Mouse (Mus musculus) retina, postnatal 1 day (tissue): Measurements from ENCODE around the gene Spin1.
"Not testable (repeated sequence)": the region's sequence is repeated elsewhere in the genome, so short reads cannot be mapped to it uniquely, and the experiment has no call there.

Experiments
- DNase-seq: peaks from one replicate; pipeline ENCODE4 v3.0.0-alpha.2; 2012

Spin1 gene

DNA sequence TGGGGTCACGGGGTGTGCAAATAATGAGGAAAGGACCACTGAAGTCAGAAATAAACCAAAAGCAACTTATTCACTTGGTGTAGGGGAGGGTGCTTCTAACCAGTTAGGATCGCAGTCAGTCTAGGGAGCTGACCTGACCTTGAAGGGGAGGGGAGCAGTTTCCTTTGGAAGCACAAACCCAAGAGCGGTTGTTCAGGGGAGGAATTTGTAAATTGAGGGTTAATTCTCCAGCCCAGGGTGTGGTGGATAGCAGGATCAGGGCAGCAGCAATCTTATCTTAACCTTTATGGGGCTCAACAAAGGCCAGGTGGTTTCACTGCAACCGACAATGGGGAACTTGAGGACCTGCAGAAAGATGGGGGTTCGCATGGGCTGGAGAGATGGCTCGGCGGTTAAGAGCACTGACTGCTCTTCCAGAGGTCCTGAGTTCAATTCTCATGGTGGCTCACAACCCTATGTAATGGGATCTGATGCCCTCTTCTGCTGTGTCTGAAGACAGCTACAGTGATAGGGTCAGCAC lies 5.4 kb upstream of the Spin1 start:
- no peak for DNase-seq

DNA sequence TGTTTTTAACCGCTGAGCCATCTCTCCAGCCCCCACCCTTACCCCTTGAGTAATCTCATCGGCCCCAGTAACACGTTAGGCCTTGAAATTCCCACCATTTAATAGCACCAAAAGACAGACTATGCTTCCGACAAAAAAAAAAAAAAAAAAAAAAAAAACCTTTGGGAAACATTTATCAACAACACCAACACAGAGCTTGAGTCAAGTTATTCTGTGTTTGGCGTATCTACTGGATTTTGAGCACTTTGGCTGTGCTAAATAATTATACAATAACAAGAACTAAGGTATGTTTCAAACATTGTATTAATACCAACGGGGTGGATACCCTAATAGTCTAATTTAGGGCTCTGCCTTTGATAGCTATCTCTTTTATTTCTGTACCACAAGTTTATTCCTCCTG lies 4.0 kb upstream of the Spin1 start:
- no peak for DNase-seq

DNA sequence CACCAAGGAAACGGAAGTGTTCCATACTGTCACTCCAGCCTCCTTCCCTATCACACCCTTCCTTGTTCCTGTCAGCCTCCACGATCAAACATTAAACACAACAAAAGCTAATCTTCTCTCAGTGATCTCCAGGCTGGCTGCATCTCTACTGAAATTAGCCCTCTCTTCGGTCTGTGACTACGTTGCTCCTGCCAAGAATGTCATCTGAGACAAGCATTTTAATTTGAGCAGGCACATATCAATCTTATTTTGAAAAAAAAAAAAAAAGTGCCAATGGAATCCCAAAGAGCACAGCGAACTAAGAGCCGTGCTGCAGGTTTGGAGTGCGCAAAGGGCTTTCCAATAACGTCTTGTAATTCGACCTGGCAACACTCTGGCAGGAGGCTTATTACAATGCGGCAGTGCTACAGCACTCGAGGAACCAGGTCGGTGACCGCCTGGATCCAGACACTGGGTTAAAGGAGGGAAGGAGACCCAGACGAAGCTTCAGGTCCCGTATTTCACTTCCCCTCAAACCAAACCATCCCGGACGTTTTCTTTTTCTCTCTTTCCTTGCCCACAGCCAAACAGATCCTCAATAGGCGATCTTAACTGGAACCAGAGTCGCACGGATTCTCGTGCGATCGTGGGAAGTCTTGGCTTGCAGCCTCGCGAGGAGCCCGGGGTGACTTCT lies 984 bp upstream of the Spin1 start:
- no peak for DNase-seq

DNA sequence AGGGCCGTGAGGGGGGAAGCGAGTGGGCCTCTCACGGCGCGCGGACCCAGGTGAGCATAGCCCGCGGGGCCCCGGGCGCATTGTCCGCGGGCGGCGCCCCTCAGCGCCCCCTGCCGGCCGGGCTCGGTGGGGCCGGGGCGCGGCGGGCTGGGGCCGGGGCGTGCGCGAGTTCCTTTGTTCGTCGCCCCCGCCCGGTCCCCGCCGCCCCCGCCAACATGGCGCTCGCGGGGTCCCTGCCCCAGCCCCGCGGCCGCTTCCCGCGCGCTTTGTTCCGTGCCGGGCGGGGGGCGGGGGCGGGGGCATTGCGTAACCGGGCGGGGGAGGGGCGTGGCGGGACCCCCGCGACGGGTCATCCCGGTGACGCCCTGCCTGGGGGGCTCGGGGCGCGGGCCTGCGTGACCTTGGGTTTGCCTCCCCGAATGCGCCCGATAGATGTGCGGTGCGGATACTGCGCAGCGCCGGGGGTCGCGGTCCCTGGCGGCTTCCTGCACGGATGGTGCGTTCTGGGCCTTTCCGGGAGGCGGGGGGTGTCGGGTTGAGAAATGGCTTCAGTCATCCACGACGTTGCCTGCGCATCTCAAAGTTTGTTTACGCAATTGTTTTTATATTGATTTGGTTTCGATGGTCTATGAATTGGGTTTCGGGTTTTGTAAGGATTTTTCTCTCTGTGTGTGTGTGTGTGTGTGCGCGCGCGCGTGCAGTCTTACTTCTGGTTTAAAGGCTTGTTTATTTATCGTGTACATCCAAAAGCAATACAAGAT lies 516 bp downstream of the Spin1 start:
- DNase-seq, result peak; percentile 70

DNA sequence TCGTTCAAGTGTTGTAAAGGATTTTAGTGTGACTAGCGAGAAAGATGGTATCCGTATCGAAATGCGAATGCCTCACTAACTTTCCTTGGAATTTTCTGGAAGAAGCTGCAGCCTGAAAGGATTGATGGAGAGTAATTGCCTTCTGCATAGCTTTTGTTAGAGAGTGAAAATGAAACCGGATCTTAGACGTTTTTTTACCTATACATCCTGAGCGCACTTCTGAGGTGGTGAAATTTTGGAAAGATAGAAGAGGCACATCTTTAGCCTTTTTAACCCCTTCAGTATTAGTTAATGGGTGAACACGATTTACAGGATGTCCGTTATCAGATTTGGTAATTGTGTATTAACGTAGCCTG lies 1.1 kb downstream of the Spin1 start:
- no peak for DNase-seq

DNA sequence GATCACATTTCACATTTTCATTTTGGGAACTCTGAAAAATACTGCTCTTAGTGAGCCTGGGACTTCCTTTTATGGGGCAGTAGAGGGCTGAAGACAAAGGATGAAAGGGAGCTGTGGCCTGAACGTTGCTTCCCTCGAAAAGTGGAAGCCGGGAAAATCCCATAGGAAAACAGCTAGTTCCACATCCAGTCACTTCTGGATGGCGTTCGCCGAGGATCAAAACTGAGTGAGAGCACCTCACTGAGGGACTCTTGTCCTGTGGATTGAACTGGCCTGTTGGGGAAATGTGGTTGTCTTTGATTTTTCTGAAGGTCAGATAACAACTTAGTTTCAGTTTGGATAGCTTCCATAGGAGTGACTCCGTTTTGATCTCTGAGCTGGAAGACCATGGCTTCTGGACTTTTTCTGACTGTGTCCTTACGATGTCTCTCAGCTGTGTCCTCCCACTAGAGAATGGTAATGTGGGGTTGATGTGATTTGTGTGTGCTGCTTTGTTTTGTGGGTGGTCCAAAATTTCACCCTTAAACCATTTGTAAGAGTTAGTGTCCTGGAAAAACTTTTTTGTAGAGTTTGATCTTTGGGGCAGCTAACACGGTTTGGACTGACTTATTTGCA lies 2.5 kb downstream of the Spin1 start:
- no peak for DNase-seq

DNA sequence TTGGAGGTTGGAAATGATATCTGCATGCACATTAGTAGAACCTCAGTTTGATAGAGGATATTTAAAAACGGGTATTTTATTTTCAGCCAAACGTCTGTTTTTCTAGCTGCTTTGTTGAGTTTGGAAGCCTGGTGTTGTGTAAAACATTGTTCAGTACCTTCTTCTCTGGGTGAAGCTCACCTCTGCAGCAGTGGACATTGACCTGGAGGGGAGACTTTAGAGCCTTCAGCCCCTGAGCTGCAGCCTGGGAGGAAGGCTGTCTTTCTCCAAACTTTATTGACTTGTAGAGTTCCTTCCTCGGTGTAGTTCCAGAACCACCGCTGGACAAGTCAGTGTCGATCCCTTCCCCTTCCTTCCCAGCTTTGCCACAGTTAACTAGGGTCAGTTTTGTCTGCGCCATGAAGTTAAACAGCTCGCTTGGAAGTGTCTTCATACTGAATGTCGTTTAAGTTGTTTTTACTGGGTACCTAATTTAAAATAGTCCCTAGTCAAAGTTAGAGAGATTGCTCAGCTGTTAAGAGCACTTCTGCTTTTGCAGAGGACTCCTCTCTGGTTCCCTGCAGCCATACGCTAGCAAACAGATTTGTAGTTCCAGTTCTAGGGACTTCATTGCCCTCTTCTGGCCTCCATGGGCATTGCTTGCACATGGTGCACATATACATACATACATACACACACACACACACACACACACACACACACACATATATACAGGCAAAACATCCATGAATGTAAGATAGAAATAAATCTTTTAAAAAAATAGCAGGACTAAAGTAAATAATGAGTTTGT lies 3.4 kb downstream of the Spin1 start:
- DNase-seq, result no peak

DNA sequence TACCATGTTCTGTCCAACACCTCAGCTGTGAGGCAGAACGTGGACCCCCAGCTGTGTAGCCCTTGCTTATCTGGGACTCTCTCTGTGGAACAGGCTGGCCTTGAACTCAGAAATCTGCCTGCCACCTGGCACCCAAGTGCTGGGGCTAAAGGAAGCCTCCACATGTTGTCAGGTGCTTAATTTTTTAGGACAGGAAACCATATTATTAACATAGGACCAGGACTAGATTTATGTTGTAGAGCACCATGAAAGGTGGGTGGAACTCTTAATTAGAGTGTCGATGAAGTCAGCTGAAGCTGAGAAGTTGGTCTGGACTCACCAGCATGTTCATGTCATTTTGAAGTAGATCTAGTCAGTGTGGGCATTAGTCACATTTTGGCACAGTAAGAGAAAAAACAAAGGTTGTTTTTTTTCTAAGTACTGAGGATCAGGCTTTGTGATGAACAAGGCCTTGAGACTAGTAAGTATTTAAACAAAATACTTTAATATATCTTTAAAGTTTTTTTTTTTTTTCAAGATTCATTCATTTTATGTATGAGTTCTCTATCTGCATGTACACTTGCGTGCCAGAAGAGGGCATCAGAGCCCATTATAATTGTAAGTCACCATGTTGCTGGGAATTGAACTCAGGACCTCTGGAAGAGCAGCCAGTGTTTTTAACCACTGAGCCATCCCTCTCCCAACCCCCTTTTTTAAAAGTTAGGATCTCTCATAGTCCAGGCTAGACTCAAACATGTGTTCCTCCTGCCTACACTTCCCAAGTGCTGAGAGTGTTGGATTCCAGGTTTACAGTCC lies 5.4 kb downstream of the Spin1 start:
- no peak for DNase-seq

DNA sequence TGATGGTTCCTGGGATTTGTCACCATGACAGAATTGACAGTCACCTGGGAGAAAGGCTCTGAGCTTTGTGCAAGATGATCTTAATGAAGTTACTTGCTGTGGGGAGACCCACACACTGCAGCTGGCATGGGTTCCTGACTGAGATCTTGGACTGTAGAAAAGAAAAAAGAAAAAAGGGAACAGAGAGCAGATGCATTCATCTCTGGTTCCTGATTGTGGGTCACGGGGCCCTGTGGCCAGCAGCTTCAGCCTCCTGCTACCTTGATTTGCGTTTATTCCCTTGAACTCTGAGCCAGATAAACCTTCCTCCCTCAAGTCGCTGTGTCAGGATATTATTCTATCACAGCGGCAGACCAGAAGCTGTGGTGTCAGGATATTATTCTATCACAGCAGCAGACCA lies 6.1 kb downstream of the Spin1 start:
- no peak for DNase-seq

DNA sequence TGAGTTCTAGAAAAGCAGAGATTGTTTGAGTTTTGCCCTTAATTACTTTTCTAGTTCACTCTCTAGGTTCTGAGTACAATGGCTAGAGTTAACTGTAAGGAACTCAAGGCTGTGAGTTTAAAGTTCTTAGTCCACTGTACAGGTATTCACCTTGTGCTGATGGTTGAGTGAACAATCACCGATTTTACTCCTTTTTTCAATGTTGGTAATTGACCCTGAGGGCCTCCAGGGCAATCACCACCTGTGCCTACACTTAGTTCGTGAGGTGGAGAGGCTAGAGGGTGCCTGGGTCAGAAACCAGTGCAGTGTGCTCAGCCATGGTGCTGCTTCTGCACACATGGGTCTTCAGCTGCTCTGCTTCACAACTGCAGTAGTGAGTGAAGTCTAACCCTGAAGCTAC lies 8.8 kb downstream of the Spin1 start:
- no peak for DNase-seq

DNA sequence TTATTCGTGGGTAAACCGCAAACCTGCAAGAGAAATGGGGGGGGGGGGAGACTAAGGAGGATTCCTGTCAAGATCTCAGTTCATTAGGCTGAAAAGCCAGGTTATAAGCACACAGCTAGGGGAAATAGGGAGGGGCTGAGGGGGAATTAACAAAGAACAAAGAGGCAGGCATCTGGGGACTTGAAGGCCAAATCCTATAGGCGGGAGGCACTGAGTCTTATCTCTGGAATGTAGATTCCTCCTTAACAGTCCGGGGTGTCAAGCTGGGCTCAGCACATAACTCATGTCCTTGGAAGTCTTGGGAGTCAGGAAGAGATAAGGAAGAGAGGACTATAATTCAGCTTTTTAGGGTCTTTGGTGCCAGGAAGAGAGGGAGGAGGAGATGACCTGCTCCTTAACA lies 13.7 kb downstream of the Spin1 start:
- not testable (repeated sequence) for DNase-seq

DNA sequence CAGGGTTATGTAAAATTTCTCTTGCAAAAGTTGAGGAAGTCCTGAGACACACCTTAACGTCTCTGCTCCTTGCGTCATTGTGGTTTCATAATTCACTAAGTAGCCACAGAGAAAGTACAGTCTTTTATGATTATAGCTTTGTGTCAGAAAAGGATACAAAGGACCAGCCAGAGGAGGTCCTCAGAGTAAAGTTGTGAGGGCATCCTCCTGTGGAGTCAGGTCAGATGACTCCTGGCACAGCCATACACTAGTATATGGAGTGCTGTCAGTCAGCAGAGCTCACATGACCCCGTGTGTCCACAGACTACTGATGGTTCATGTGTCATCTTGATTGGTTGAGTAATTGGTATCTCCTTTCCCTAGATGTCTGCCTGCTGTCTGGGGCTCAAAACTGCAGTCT lies 15.1 kb downstream of the Spin1 start:
- no peak for DNase-seq

DNA sequence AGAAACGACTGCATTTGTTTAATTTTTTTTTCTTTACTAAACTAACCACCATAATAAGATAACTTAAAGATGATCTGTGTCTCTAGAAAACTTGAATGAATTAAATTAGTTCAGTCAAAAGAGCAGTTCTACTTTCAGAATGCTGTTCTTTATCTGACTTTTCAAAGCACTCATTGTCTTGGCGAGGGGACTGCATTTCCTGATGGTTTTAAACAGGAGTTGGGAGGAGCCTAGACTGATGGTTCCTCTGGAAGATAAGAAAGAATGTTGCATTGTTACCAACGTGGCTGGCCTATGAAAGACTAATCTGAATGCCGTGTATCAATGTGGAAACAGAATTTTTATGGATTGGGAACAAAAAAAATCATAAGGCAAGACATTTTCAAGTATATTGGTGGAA lies 20.1 kb downstream of the Spin1 start:
- no peak for DNase-seq

DNA sequence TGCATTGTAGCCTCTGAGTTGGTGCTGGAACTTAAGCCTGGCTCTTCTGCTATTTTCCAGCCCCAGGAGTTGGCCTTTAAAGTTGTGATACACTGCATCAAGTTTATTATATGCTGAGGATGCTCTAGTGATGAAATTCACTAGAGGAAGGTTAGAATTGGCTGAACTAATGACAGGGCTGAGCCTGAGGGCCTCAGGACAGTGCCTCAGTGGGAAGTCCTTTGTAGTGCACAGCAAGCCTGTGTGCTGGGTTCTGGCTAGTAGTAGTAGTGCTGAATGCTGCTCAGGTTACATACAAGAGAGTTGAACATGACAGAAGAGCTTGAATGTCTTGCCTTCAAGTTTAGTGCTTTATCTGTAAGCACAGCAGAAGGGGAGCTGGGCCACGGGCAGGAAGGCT lies 21.3 kb downstream of the Spin1 start:
- no peak for DNase-seq

DNA sequence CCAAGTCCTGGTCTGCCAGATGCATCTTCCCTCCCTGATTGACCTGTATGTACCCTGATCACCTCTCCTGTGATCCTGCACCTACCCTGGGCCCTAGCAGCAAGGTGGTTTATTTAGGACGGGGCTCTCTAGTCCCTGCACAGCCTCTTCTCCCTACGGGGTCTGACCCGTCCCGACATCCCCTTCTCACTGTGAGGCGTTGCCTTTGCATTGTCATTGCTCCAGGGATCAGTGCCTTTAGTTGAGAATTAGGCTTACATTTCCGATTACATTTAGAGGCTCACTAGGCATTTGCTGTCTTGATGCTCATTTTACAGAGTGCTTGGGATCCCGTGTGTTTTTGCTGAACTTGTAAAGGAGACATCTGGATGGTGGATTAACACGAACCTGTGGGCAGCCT lies 22.1 kb downstream of the Spin1 start:
- no peak for DNase-seq

DNA sequence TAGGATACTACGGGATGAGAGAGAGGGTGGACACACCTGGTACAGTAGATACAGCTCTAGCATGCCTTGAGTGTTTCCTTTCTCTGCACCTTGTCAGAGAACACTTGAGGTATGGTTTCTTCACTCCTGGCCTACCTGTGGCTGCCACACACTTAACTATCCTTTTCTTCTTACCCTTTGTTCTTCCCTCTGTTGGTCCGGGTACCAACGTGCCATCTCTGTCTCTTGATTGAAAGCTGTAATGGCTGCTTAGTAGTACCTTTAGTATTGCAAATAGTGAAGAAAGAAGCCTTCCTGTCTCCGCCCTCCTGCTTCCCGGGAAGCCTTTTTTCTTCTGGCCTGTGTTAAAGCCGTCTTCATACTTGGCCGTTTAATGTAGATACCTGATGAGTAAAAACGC lies 24.7 kb downstream of the Spin1 start:
- DNase-seq, result no peak

DNA sequence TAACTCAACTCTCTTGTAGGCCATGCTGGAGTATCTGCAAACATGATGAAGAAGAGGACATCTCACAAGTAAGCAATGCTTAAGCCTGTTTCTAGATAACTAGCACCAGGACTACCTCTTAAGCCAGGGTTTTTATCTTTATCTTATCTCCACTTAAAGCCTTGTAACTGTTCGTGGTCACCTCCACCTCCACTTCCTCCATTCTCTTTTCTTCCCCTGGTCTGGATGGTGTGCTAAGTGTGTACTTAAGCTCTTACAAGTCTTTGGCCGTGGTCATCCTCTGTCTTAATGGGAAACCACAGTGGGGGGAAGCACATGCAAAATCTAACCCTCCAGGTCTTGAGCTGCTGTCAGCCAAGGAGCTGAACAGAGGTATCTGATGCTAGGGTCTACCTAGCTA lies 27.2 kb downstream of the Spin1 start:
- no peak for DNase-seq

DNA sequence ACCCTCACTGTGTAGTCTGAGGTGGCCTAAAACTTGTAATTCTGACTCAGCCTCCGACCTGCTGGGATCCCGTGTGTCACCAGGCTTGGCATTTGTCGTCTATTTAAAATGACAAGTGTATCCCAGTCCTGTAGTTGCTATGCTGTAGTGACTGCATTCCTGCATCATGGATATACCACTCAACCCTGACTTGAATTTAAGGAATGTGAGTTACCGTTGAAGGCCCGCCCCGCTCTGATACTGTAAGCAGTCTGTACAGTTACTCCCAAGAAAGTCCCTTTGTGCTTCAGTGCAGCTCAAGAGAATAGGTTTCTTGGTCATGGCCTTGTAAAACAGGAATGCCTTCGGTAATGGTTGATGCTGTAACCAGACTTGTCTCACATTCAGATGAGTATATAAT lies 27.7 kb downstream of the Spin1 start:
- DNase-seq, result no peak

DNA sequence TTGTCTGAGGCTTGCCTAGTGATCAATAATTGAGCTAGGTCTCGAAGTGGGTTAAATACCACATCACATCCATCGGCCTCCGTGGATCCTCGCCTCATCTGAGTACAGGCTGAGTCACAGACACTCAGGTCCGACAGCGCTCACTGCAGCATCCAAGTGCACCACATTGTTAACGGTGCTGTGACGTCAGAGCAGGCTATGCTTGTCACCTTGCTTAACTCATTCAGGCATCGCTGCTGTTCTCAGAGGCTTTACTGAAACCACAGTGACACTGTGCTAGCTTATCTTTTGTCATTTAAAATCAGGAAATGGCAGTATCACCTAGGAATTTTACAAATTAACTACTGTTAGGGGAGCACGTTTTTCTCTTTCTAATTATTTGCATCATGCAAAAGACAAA lies 30.5 kb downstream of the Spin1 start:
- DNase-seq, result peak; percentile 25

DNA sequence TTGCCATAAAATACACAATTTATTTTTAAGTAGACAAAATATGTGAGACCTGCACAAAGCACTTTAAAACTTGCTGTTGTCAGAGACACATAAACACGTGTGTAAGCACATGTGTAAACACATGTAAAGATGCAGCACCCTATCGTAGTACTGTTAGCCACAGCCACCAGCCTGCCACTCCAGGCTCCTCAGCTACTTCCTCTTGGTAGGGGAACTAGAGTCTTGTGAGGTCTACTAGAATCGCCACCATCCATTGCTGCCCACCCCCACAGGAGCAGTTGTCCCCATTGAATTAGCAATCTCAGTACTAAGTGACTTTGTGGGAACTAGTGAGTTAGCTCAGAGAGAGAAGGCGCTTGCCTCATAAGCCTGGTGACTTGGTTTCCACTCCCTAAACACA lies 35.6 kb downstream of the Spin1 start:
- DNase-seq, result no peak

DNA sequence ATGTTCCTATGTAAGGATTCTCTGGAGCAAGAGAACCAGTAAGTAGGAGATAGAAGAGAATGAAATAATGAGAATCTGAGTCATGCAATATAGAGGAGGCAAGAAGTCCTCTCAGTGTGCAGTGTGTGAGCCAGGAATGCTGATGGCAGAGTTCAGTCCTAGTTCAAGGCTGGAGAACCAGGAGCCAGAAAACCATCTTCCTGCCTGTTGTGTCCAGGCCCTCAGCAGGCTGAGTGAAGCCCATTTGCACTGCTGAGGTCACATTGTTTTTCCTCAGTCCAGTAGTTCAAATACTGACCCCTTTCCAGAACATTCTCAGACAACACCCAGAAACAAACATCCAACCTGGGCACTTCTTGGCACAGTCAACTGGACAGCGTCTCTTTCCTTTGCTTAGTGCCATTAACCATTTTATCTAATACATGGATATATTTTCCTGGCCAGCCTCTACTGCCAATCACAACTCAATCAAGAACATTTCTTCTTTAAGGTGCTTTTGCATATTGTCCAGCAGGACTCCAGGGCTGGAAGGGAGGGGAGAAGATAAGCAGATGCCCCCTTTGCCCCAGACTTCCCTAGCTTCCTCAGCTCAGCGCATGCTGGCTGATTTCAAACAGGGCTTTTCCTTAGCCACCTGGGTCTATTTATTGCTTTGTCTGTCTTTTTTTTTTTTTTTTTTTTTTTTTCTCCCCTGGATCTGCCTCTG lies 36.5 kb downstream of the Spin1 start:
- no peak for DNase-seq

DNA sequence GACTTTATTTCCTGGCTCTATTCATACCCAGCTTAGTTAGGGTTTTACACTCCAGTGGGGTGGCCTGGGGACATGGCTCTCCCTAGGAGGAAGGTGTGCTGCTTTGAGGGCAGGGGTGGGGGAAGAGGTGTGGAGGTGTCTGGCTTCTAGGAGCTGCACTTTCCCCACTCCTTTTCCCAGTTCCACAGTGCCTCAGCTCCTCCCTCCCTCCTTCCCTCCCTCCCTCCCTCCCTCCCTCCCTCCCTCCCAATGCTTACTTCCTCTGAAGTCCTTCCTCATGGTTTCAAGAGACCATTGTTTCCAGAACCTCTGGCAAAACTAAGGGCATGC lies 37.0 kb downstream of the Spin1 start:
- DNase-seq, result no peak
